Mouse (Mus musculus): ENCODE results near the gene Cdc20b.

- TF ChIP-seq GATA1 (IDR thresholded peaks at IDR 0.05; ENCODE audit: borderline replicate concordance, low read length) (no peak), FLI1 (IDR thresholded peaks at IDR 0.05; ENCODE audit: low read length) (no peak)
These were observed 26.8 kb downstream of the Cdc20b start for GRCm38 (mm10) chr13:113061746-113062145.
